Comparison of ENCODE assay signal across 8 mouse cellular contexts in the genomic region with DNA sequence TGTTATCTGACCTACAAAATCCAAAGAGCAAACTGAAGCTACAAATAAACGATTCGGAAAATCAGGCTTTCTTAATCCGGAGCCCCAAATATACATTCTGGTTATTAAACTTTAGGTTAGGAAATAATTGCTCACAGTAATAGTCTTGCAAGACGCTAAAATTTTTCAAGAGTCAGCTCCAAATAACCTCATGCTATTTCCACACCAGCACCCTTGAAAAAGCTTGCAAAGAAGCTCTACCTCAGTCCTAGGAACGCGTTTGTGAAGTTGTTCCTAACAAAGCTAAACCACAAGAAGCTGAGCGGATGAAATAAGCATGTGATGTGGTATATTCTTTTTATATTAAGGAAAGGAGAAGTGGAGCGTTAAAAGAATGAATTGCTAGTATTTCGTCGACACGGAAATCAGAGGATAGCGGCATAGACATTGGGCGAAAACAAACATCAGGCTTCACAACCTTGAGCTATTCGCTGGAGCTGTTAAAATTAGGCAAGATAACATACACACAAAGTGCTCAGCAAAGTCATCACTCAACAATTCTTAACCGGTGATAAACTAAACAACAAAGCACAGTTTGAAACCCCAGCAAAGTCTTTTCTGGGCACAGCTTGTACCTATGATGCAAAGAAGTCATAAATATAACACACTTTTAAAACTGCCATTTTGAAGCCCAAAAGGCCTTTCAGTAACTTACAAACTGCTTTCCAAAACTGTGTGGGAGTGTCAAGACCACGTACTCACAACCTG. TPM values are rescaled to one million over a fixed set of nuclear protein-coding genes. Genes with fewer than 3 reads are reported as not detected.
DNase-seq lines count a peak whose midpoint lies in the region; ATAC-seq and TF ChIP-seq lines count a peak whose summit lies in the region.

No protein-coding gene starts in this region.

- no peaks in the 10 kb centered on the region for H3K27me3 ChIP-seq in lung, embryonic 14.5 days (ENCODE audit: insufficient read depth, low read length)
- H3K27me3 ChIP-seq in heart, postnatal 0 days (ENCODE audit: control insufficient read depth, insufficient read depth, low read length): no peaks in the 10 kb centered on the region
- H3K27me3 ChIP-seq in midbrain, embryonic 12.5 days: no peaks in the 10 kb centered on the region

- H3K4me2 ChIP-seq in lung, embryonic 14.5 days: peak overlapping the region; percentile 76
- H3K4me2 ChIP-seq in heart, postnatal 0 days (ENCODE audit: low read depth, low read length): peak overlapping the region; percentile 75
- peak overlapping the region; percentile 76 for H3K4me2 ChIP-seq in midbrain, embryonic 12.5 days (replicated peaks)

- DNase-seq in lung, embryonic 14.5 days: no peak
- no peak for DNase-seq in lung, postnatal 25 days (ENCODE audit: low spot score)
- peak; percentile 27 for DNase-seq in brain, adult 2 months (ENCODE audit: low read depth, low spot score)
- DNase-seq in heart, postnatal 0 days (ENCODE audit: low spot score): peak; percentile 46
- no peak for DNase-seq in adrenal gland, postnatal 25 days
- DNase-seq in layer of hippocampus, adult 9-11 months: no peak
- DNase-seq in urinary bladder, postnatal 36 days (ENCODE audit: low spot score in 2 of 2): no peak

- no peak for TF ChIP-seq EP300 in heart, postnatal 0 days (IDR thresholded peaks at IDR 0.05; ENCODE audit: low read depth)

- ATAC-seq in lung, embryonic 14.5 days (ENCODE audit: insufficient read depth): no peak
- ATAC-seq in heart, postnatal 0 days (ENCODE audit: insufficient read depth, low read depth): no peak
- no peak for ATAC-seq in midbrain, embryonic 12.5 days (ENCODE audit: low FRiP score, low read depth)

- no peaks in the 10 kb centered on the region for H3K9me3 ChIP-seq in lung, embryonic 14.5 days (ENCODE audit: low read depth, low read length)
- H3K9me3 ChIP-seq in heart, postnatal 0 days (replicated peaks; ENCODE audit: control insufficient read depth, low read length): no peaks in the 10 kb centered on the region
- H3K9me3 ChIP-seq in midbrain, embryonic 12.5 days: no peaks in the 10 kb centered on the region

- TF ChIP-seq CTCF in lung, embryonic 14.5 days (IDR thresholded peaks at IDR 0.05; ENCODE audit: low read depth): no peak
- TF ChIP-seq CTCF in heart, postnatal 0 days (IDR thresholded peaks at IDR 0.05; ENCODE audit: low read depth): no peak

- peak overlapping the region; percentile 82 for H3K9ac ChIP-seq in lung, embryonic 14.5 days
- peak overlapping the region; percentile 82 for H3K9ac ChIP-seq in heart, postnatal 0 days (replicated peaks; ENCODE audit: low read depth, low read length)
- H3K9ac ChIP-seq in midbrain, embryonic 12.5 days (replicated peaks): peak overlapping the region; percentile 85

- peak overlapping the region; percentile 89 for H3K27ac ChIP-seq in lung, embryonic 14.5 days (ENCODE audit: low read depth)
- peak overlapping the region; percentile 91 for H3K27ac ChIP-seq in heart, postnatal 0 days (ENCODE audit: low read depth)
- H3K27ac ChIP-seq in midbrain, embryonic 12.5 days (replicated peaks): peak overlapping the region; percentile 78; the same call in 1 of the 2 replicates

- peaks cover 4% of the 10 kb centered on the region; the same call in 1 of the 2 replicates for H3K36me3 ChIP-seq in lung, embryonic 14.5 days (ENCODE audit: insufficient read depth)
- H3K36me3 ChIP-seq in heart, postnatal 0 days (replicated peaks; ENCODE audit: control insufficient read depth, insufficient read depth, low read length): 0 out of 2 replicates have a peak, but pooled peaks cover under 1% of the 10 kb centered on the region
- H3K36me3 ChIP-seq in midbrain, embryonic 12.5 days: 0 out of 2 replicates have a peak, but pooled peaks cover 1% of the 10 kb centered on the region

- peak overlapping the region; percentile 71 for H3K4me3 ChIP-seq in lung, embryonic 14.5 days (ENCODE audit: low read depth, low read length)
- H3K4me3 ChIP-seq in heart, postnatal 0 days (ENCODE audit: low read depth, low read length): peak overlapping the region; percentile 74
- peak overlapping the region; percentile 73 for H3K4me3 ChIP-seq in midbrain, embryonic 12.5 days

- peaks cover 11% of the 10 kb centered on the region for H3K4me1 ChIP-seq in lung, embryonic 14.5 days (ENCODE audit: insufficient read depth)
- peaks cover 29% of the 10 kb centered on the region for H3K4me1 ChIP-seq in heart, postnatal 0 days (ENCODE audit: control insufficient read depth, insufficient read depth)
- H3K4me1 ChIP-seq in midbrain, embryonic 12.5 days: peaks cover 22% of the 10 kb centered on the region

- 15% methylated on average over 16 of the region's 16 CpGs for WGBS in lung, embryonic 14.5 days
- WGBS in heart, postnatal 0 days: 15% methylated on average over 16 of the region's 16 CpGs
- WGBS in midbrain, embryonic 12.5 days: 28% methylated on average over 16 of the region's 16 CpGs

RNA-seq across cellular contexts. Expression of a gene that starts 0.9 kb away (rescaled TPM):
- polyA plus RNA-seq in lung, embryonic 14.5 days (2014; fragmentation: Nextera tagmentation; extraction: Ambion mirVana): 189 and 200 TPM in 2 replicates
- total RNA-seq in heart, postnatal 0 days (2014; rRNA removed; ENCODE audit: low replicate concordance): 42.4 and 59.6 TPM in 2 replicates
- 150 and 160 TPM in 2 replicates for polyA plus RNA-seq in heart, postnatal 0 days (2015; fragmentation: Nextera tagmentation; extraction: Ambion mirVana)
- 165 and 176 TPM in 2 replicates for polyA plus RNA-seq in midbrain, embryonic 12.5 days (2016; fragmentation: Nextera tagmentation; extraction: Ambion mirVana)
- 94.3 and 115 TPM in 2 replicates for total RNA-seq in adrenal gland, postnatal 25 days (2021)

RNA-seq across cellular contexts. Expression of a gene that starts 40.2 kb away (rescaled TPM):
- polyA plus RNA-seq in lung, embryonic 14.5 days (2014; fragmentation: Nextera tagmentation; extraction: Ambion mirVana): 56.1 and 59.4 TPM in 2 replicates
- 4.4 and 16.7 TPM in 2 replicates for total RNA-seq in heart, postnatal 0 days (2014; rRNA removed; ENCODE audit: low replicate concordance)
- polyA plus RNA-seq in heart, postnatal 0 days (2015; fragmentation: Nextera tagmentation; extraction: Ambion mirVana): 61.4 and 61.6 TPM in 2 replicates
- polyA plus RNA-seq in midbrain, embryonic 12.5 days (2016; fragmentation: Nextera tagmentation; extraction: Ambion mirVana): 71.5 and 78.5 TPM in 2 replicates
- total RNA-seq in adrenal gland, postnatal 25 days (2021): 41.3 and 41.6 TPM in 2 replicates

Comparison
In these comparisons a context has a peak if more than half of its experiments do, and no peak if none do; other contexts are left out.
1. DNase-seq: peak in brain, adult 2 months (single experiment) and heart, postnatal 0 days (single experiment); none in lung, embryonic 14.5 days (single experiment), lung, postnatal 25 days (single experiment), adrenal gland, postnatal 25 days (single experiment), layer of hippocampus, adult 9-11 months (single experiment) and urinary bladder, postnatal 36 days (0 of 2).
2. Peak in every context shown above with its lines, with median percentiles within 50 percentile points of each other: H3K27ac ChIP-seq, H3K4me2 ChIP-seq, H3K4me3 ChIP-seq and H3K9ac ChIP-seq.